Mouse (Mus musculus): ENCODE data around the gene Cdh12. TPM values are rescaled to one million over a fixed set of nuclear protein-coding genes. Genes with fewer than 3 reads are reported as not detected.
"Not testable (repeated sequence)": the region's sequence is repeated elsewhere in the genome, so short reads cannot be mapped to it uniquely, and the experiment has no call there.

The Cdh12 gene
- polyA plus RNA-seq, 1 experiment: not detected

- DNase-seq: no peak
- WGBS: 20% methylated on average over 11 of the region's 11 CpGs
These were observed 660.2 kb downstream of the Cdh12 start for GRCm38 (mm10) chr15:21109009-21109841.

GRCm38 (mm10) chr15:21109889-21110500 lies 660.9 kb downstream of the Cdh12 start:
- no peaks in the 10 kb centered on the region for H3K4me1 ChIP-seq (replicated peaks; ENCODE audit: control insufficient read depth, insufficient read depth, low read length)
- H3K27ac ChIP-seq (ENCODE audit: control insufficient read depth, insufficient read depth, low read length): no peak overlapping the region
- no peak for TF ChIP-seq POLR2A (IDR thresholded peaks at IDR 0.05; ENCODE audit: control insufficient read depth, extremely low read depth, insufficient read depth, low read length, poor library complexity)
- no peak for TF ChIP-seq CTCF (IDR thresholded peaks at IDR 0.05; ENCODE audit: borderline replicate concordance, control insufficient read depth, extremely low read depth, insufficient read depth, low read length, poor library complexity)
- no peak overlapping the region for H3K4me3 ChIP-seq (ENCODE audit: control insufficient read depth, insufficient read depth, low read length)
- DNase-seq: no peak
- H3K36me3 ChIP-seq (ENCODE audit: control insufficient read depth, insufficient read depth, low read length): no peaks in the 10 kb centered on the region
- H3K27me3 ChIP-seq (ENCODE audit: control insufficient read depth, insufficient read depth, low read length): no peaks in the 10 kb centered on the region
- 74% methylated on average over 4 of the region's 4 CpGs for WGBS

More at GRCm38 (mm10) chr15:21109009-21109841, 660.2 kb downstream of the Cdh12 start:
- no peaks in the 10 kb centered on the region for H3K4me1 ChIP-seq (replicated peaks; ENCODE audit: control insufficient read depth, insufficient read depth, low read length)
- TF ChIP-seq CTCF (IDR thresholded peaks at IDR 0.05; ENCODE audit: borderline replicate concordance, control insufficient read depth, extremely low read depth, insufficient read depth, low read length, poor library complexity) (no peak), POLR2A (IDR thresholded peaks at IDR 0.05; ENCODE audit: control insufficient read depth, extremely low read depth, insufficient read depth, low read length, poor library complexity) (no peak)
- H3K27me3 ChIP-seq (ENCODE audit: control insufficient read depth, insufficient read depth, low read length): no peaks in the 10 kb centered on the region
- no peaks in the 10 kb centered on the region for H3K36me3 ChIP-seq (ENCODE audit: control insufficient read depth, insufficient read depth, low read length)
- no peak overlapping the region for H3K27ac ChIP-seq (ENCODE audit: control insufficient read depth, insufficient read depth, low read length)
- H3K4me3 ChIP-seq (ENCODE audit: control insufficient read depth, insufficient read depth, low read length): no peak overlapping the region

- no peak for DNase-seq
- no peaks in the 10 kb centered on the region for H3K36me3 ChIP-seq (ENCODE audit: control insufficient read depth, insufficient read depth, low read length)
- 32% methylated on average over 23 of the region's 23 CpGs for WGBS
- no peaks in the 10 kb centered on the region for H3K27me3 ChIP-seq (ENCODE audit: control insufficient read depth, insufficient read depth, low read length)
- H3K4me3 ChIP-seq (ENCODE audit: control insufficient read depth, insufficient read depth, low read length): no peak overlapping the region
- no peak overlapping the region for H3K27ac ChIP-seq (ENCODE audit: control insufficient read depth, insufficient read depth, low read length)
- H3K4me1 ChIP-seq (replicated peaks; ENCODE audit: control insufficient read depth, insufficient read depth, low read length): no peaks in the 10 kb centered on the region
- TF ChIP-seq POLR2A (IDR thresholded peaks at IDR 0.05; ENCODE audit: control insufficient read depth, extremely low read depth, insufficient read depth, low read length, poor library complexity) (no peak), CTCF (IDR thresholded peaks at IDR 0.05; ENCODE audit: borderline replicate concordance, control insufficient read depth, extremely low read depth, insufficient read depth, low read length, poor library complexity) (no peak)
These were observed 662.0 kb downstream of the Cdh12 start for GRCm38 (mm10) chr15:21110874-21111603.

GRCm38 (mm10) chr15:21114775-21115174 lies 665.7 kb downstream of the Cdh12 start:
- not testable (repeated sequence) for H3K4me1 ChIP-seq (replicated peaks; ENCODE audit: control insufficient read depth, insufficient read depth, low read length); H3K27me3 ChIP-seq (ENCODE audit: control insufficient read depth, insufficient read depth, low read length); H3K27ac ChIP-seq (ENCODE audit: control insufficient read depth, insufficient read depth, low read length); DNase-seq; H3K4me3 ChIP-seq (ENCODE audit: control insufficient read depth, insufficient read depth, low read length); H3K36me3 ChIP-seq (ENCODE audit: control insufficient read depth, insufficient read depth, low read length)
- WGBS: 100% methylated on average over 2 of the region's 2 CpGs

GRCm38 (mm10) chr15:21130660-21131059 lies 681.6 kb downstream of the Cdh12 start:
- TF ChIP-seq CTCF (IDR thresholded peaks at IDR 0.05; ENCODE audit: borderline replicate concordance, control insufficient read depth, extremely low read depth, insufficient read depth, low read length, poor library complexity) (no peak), POLR2A (IDR thresholded peaks at IDR 0.05; ENCODE audit: control insufficient read depth, extremely low read depth, insufficient read depth, low read length, poor library complexity) (no peak)
- no peak for DNase-seq
- H3K4me1 ChIP-seq (replicated peaks; ENCODE audit: control insufficient read depth, insufficient read depth, low read length): no peaks in the 10 kb centered on the region
- H3K4me3 ChIP-seq (ENCODE audit: control insufficient read depth, insufficient read depth, low read length): no peak overlapping the region
- no peaks in the 10 kb centered on the region for H3K27me3 ChIP-seq (ENCODE audit: control insufficient read depth, insufficient read depth, low read length)
- H3K36me3 ChIP-seq (ENCODE audit: control insufficient read depth, insufficient read depth, low read length): no peaks in the 10 kb centered on the region
- no peak overlapping the region for H3K27ac ChIP-seq (ENCODE audit: control insufficient read depth, insufficient read depth, low read length)

GRCm38 (mm10) chr15:21132999-21133398 lies 683.9 kb downstream of the Cdh12 start:
- Histone ChIP-seq H3K27ac (ENCODE audit: control insufficient read depth, insufficient read depth, low read length) (no peak overlapping the region), H3K27me3 (ENCODE audit: control insufficient read depth, insufficient read depth, low read length) (no peaks in the 10 kb centered on the region), H3K4me1 (replicated peaks; ENCODE audit: control insufficient read depth, insufficient read depth, low read length) (no peaks in the 10 kb centered on the region), H3K4me3 (ENCODE audit: control insufficient read depth, insufficient read depth, low read length) (no peak overlapping the region), H3K36me3 (ENCODE audit: control insufficient read depth, insufficient read depth, low read length) (no peaks in the 10 kb centered on the region)
- TF ChIP-seq POLR2A (IDR thresholded peaks at IDR 0.05; ENCODE audit: control insufficient read depth, extremely low read depth, insufficient read depth, low read length, poor library complexity) (no peak), CTCF (IDR thresholded peaks at IDR 0.05; ENCODE audit: borderline replicate concordance, control insufficient read depth, extremely low read depth, insufficient read depth, low read length, poor library complexity) (no peak)
- no peak for DNase-seq

Data from thymus, adult 2 months (tissue).